Mouse (Mus musculus): ENCODE measurements at regions not wholly inside any gene's neighbourhood (a gene's known extent, or its start where the extent isn't known, plus 50 kb on each side); places are given as distances from the start of the nearest gene placed in this dataset.

GRCm38 (mm10) chr6:127252000-127252721 is 100.2 kb upstream of the Ccnd2 start:
- no peak for DNase-seq (ENCODE audit: low spot score)

- no peak for DNase-seq (ENCODE audit: low spot score)
These were observed 101.9 kb upstream of the Ccnd2 start for GRCm38 (mm10) chr6:127253935-127254334.

GRCm38 (mm10) chr6:127263903-127264680 is 112.1 kb upstream of the Ccnd2 start:
- no peak for DNase-seq (ENCODE audit: low spot score)

GRCm38 (mm10) chr6:127265063-127265775 is 113.2 kb upstream of the Ccnd2 start:
- DNase-seq (ENCODE audit: low spot score): peak; percentile 22

GRCm38 (mm10) chr6:127265901-127266812 is 114.2 kb upstream of the Ccnd2 start:
- peak; percentile 46 for DNase-seq (ENCODE audit: low spot score)

- peak; percentile 61 for DNase-seq (ENCODE audit: low spot score)
These were observed 114.8 kb upstream of the Ccnd2 start for GRCm38 (mm10) chr6:127266813-127267165.

GRCm38 (mm10) chr6:127269021-127269420 is 117.0 kb upstream of the Ccnd2 start:
- DNase-seq (ENCODE audit: low spot score): no peak

GRCm38 (mm10) chr6:127269525-127270044 is 117.6 kb upstream of the Ccnd2 start:
- no peak for DNase-seq (ENCODE audit: low spot score)

GRCm38 (mm10) chr6:127270774-127271173 is 118.8 kb upstream of the Ccnd2 start:
- DNase-seq (ENCODE audit: low spot score): no peak

GRCm38 (mm10) chr6:127271418-127271817 is 119.4 kb upstream of the Ccnd2 start:
- DNase-seq (ENCODE audit: low spot score): no peak

- peak; percentile 50 for DNase-seq (ENCODE audit: low spot score)
These were observed 120.6 kb upstream of the Ccnd2 start for GRCm38 (mm10) chr6:127272630-127273029.

- DNase-seq (ENCODE audit: low spot score): no peak
These were observed 122.9 kb upstream of the Ccnd2 start for GRCm38 (mm10) chr6:127274732-127275429.

- no peak for DNase-seq (ENCODE audit: low spot score)
These were observed 123.4 kb upstream of the Ccnd2 start for GRCm38 (mm10) chr6:127275430-127275784.

GRCm38 (mm10) chr6:127276362-127276761 is 124.4 kb upstream of the Ccnd2 start:
- DNase-seq (ENCODE audit: low spot score): no peak

GRCm38 (mm10) chr6:127278402-127278801 is 126.4 kb upstream of the Ccnd2 start:
- no peak for DNase-seq (ENCODE audit: low spot score)

- DNase-seq (ENCODE audit: low spot score): no peak
These were observed 132.2 kb upstream of the Ccnd2 start for GRCm38 (mm10) chr6:127284226-127284625.

- no peak for DNase-seq (ENCODE audit: low spot score)
These were observed 134.9 kb upstream of the Ccnd2 start for GRCm38 (mm10) chr6:127286681-127287476.

- no peak for DNase-seq (ENCODE audit: low spot score)
These were observed 137.0 kb upstream of the Ccnd2 start for GRCm38 (mm10) chr6:127288946-127289345.

GRCm38 (mm10) chr6:127291937-127292336 is 139.9 kb upstream of the Ccnd2 start:
- DNase-seq (ENCODE audit: low spot score): no peak

Data from thymus, postnatal 0 days (tissue).